Mouse (Mus musculus): ENCODE measurements at regions not wholly inside any gene's neighbourhood (a gene's known extent, or its start where the extent isn't known, plus 50 kb on each side); places are given as distances from the start of the nearest gene placed in this dataset.

GRCm38 (mm10) chr3:60948897-60949296, 53.7 kb upstream of the P2ry1 start:
- TF ChIP-seq CTCF (IDR thresholded peaks at IDR 0.05; ENCODE audit: low read depth, low read length) (no peak), POLR2A (IDR thresholded peaks at IDR 0.05; ENCODE audit: insufficient read depth, low read length) (no peak)
